Mouse (Mus musculus) adrenal gland, adult 2 months (tissue): Measurements from ENCODE around the gene Rnf157. TPM values are rescaled to one million over a fixed set of nuclear protein-coding genes. Genes with fewer than 3 reads are reported as not detected.

Experiments used
- DNase-seq: peaks from one replicate; pipeline ENCODE4 v3.0.0; 2021
- polyA plus RNA-seq: library from polyadenylated mRNA; depleted of rRNA; stranded (reverse); fragments of >200 nt; gene quantifications from 2 replicates; pipeline ENCODE4 v1.2.3, GENCODE M21; 2012
- total RNA-seq, 2 experiments: library from RNA; stranded (reverse); gene quantifications; 2 replicates each; pipeline ENCODE4 v1.2.3; 2021

Rnf157 gene
- total and polyA plus RNA-seq, 3 experiments, result 5.5 to 7.2 (median 6.8) TPM

GRCm38 (mm10) chr11:116336393-116336792 is 76.4 kb downstream of the Rnf157 start:
- DNase-seq, result no peak

DNA sequence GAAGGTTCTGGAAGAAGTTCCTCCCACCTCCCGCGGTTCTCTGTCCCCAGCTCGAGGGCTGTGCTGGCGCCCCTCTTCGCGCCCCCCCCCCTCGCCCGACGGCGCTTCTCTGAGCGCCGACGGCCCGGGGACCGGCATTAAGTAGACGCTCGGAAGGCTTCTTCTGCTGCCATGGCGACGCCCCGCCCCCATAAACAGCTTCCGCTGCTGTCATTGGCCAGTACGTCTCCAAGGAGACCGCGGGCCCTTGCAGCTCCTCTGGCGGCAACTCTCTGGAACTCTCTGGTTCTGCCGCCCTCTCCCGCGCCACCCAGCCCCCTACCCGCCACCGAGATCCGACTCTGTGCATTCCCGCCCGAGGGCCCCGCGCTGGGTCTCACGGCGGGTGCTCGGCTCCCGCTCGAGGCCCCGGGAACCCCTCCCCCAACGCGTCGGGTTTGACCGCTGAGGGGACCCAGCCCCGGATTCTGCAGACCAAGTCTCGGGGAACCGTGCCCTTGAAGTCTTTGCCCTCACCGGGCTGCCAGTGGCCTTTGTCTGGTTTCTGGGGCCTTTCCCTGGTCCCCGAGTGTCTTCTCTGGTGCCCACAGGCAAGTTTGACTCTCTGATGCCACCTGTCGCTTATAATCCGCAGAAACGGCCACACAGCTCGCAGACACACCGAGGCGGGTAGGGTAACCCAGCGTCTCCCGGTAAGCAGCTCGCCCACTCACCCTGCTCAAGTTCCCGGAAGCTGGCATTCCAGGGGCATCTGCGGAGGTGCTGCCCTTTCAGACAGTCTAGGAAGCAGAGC is 77.4 kb downstream of the Rnf157 start, which contains the start of gene Foxj1:
Gene Foxj1, minus strand, starts transcription at position 156 of the 793 bp plus-strand sequence.
- peak; percentile 97 for DNase-seq

DNA sequence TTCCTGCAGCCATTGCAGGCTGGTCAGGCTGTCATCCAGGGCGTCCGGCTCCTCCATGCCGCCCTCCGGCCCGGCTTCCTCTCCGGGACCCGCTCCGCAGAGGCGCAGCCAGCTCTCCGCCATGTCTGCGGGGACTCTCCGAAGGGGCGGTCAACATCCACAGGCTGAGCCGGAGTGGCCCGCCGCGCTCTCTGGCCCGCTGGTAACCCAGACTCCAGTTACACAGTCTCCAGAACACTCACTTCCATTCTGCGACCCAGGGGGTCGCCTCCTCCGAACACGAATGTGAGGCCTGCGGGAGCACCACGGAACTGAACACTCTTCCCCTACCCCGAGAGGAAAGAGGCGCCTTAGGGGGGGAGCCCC is 78.4 kb downstream of the Rnf157 start:
- no peak for DNase-seq

DNA sequence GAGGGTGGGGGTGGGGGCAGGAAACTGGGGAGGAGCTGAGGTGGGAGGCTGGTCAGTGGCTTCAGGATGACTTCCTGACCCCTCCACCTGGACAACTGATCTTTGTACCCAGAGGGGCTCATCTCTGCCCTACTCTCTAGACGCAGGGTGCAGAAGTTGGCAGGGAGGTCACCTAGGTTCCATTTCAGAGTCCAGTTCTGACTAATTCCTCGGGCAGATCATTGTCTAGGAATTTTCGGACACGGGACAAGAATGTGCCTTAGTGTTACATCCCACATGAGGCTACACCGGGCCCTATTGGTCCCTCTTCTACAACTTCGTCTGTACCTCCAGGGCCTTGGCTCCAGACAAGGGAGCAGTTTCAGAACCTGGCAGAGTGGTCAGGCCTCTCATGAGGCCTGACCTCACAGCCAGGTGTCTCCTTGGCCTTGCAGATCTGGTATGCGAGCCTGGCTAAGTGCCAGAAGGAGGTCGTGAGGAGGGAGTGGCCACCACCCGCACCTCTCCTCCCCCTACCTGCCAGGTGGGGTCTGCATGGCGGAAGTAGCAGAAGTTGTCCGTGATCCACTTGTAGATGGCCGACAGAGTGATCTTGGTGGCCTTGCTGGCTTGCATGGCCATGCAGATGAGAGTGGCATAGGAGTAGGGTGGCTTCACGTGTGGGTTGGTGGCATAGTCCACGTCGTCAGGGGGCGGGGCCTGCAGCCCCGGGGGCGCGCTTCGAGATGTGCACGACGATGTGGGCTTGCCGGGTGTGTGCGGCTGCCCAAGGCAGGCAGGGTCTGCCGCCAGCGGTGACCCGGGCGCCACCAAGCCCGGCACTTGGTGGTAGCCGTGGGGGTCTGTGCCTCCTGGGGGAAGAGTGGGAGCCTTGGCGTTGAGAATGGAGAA is 79.1 kb downstream of the Rnf157 start:
- DNase-seq, result no peak

GRCm38 (mm10) chr11:116332983-116333270 is 79.9 kb downstream of the Rnf157 start:
- no peak for DNase-seq

DNA sequence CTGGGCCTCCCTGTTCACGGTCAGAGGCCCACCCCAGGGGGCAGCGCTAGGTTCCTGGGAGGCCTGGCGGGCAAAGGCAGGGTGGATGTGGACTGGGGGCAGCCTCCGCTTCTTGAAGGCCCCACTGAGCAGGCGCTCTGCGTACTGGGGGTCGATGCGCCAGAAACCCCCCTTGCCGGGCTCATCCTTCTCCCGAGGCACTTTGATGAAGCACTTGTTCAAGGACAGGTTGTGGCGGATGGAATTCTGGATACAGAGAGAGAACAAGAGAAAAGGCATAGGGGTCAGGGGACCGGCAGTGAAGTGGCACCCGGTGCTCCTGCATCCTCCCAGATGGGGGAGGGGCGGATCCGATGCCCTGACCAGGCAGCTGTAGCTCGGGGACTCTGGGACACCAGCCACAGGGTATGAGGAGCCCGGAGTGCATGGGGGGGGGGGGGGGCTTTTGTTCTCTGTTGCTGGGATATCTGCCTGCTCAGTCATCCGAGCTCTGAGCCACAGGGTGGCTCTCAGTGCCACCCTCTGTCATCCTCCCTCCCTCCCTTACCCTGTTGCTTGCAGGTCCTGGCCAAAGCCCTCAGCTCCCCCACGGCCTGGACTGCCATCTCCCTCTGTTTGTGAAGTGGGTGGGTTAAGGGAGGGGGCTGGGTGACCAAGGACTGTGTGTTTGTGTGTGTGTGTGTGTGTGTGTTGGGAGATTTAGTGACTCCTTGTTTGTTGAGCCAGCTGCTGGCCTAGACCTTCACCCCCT is 80.4 kb downstream of the Rnf157 start:
- no peak for DNase-seq

DNA sequence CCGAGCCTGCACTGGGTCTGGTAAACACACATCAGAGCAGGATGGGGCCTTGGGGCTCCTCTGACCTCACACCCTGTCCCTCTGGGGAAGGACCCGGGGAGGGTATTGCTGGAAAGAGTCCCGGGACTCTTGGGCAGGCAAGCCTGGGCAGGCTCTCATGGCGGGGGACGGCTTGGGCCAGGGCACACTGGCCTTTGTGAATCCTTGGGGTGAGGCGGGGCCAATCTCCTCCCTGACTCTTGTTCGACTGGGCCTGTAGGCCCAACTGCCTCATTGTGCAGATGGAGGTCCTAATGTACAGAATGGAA is 82.7 kb downstream of the Rnf157 start:
- DNase-seq, result no peak

- DNase-seq, result no peak
Measured at GRCm38 (mm10) chr11:116329314-116330210, 83.3 kb downstream of the Rnf157 start.

DNA sequence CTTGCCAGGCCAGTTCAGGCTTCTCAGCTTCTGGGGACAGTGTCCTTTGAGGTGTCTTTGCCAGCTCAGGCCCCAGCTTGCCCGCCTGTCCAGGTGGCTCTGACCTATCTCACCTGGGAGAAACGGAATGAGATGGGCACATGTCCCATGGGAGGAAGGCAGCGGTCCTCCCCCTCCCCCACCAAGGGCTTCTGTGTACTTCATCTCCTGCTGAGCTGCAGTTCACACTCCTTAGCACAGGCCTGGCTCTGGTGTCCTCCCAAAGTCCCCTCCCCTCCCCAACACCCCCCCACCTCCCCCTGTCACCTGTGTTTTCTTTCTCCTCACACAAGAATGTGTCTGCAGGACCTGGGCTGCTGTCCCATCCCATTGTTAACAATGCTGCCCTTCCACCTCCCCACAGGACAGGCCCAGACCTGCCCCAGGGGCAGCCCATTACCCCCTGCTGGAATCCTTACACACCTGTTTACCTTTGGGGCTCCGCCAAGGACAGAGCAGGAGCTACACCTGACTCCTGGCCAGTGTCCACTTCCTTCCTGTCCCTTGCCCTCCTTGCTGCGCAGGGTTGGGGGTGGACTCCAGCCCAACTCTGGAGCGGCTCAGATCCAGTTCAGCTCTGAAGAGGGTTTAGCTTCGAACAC is 85.7 kb downstream of the Rnf157 start:
- DNase-seq, result no peak

DNA sequence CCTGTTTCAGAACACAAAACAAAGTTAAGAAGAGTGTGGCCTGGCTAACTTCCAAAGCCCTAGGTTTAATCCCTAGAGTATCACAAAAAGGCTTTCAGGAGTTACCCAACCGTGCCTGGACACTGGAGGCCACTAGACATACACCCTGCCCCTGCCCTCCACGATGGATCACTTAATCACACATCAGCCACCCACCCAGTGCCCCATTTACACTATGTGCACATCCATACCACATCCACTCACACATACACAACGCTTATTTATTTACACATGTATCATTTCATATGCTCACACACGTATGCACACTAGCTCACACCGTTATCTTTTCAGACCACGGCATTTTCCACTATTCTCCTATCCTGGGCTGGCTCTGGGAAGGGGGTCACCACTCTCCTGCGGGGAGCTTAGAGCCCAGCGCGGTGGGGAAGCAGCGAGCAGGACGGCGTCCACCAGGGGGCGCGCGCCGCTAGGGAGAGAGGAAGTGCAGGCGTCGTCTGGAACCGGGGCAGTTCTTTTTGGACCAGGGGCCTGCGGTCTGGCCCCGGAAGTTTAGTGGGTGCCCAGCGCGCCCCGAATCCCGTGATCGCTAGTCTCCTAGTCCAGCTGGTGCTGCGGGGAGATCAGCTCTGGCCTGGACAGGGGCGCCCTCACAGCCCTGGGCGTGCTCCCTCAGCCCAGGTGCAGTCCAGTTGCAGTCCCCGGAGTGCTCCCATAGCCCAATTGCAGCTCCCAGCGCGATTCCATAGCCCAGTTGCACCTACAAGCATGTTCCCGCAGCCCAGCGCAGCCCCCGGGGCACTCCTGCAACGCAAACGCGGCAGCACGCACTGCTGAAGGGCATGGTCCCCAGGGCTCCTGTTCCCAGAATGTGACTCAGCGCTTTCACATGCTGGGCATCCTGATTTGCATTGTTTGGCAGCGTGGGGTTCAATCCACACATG is 93.8 kb downstream of the Rnf157 start:
- DNase-seq, result peak; percentile 89

- DNase-seq, result no peak
Measured at GRCm38 (mm10) chr11:116312359-116312758, 100.5 kb downstream of the Rnf157 start.

- no peak for DNase-seq
Measured at GRCm38 (mm10) chr11:116311169-116311568, 101.7 kb downstream of the Rnf157 start.

DNA sequence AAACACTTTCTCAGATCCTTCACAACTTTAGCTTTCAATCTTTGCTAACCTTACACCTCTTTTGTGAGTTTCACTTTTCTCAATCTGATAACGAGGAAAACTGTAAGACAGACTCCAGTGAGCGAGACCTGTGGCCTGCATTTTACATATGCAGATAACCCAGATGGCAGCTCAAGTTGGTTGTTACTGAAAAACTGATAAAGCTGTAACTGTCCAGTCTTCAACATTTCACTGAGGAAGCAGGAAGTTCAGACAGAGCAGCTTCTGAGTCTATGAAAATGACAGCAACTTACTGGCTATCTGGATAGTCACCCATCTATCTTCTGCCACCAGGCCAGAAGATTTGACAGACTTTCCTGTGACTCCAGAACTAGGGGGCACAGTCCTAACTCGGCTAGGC is 103.2 kb downstream of the Rnf157 start:
- DNase-seq, result no peak

DNA sequence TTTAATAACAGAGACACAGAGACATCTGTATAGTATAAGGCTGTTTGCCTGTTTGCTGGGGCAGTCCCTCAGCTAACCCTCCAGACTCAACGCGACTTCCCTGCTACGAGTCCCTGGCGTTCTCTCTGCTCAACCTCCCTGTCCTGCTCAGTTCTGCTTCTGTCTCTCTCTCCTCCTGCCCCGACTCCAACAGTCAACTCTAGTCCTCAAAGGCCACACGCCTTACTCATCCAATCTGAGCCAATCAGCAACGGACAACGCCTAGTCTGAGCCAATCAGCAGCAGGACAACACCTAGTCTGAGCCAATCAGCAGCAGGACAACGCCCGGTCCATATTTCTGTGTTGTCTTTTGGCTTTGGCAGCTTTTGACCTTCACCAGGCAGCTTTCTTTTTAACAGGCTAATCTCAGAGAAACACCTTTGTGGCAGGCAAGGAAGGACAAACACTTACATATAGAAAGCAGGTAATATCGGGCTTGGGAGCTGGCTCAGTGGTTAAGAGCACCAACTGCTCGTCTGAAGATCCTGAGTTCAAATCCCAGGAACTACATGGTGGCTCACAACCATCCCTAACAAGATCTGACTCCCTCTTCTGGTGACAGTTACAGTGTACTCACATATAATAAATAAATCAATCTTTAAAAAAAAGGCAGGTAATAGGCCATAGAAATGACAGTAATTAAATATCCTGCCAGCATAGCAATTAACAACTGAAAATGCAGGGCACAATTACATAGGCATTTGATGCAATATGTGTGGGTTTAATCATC is 104.9 kb downstream of the Rnf157 start:
- DNase-seq, result no peak

GRCm38 (mm10) chr11:116307019-116307725 is 105.7 kb downstream of the Rnf157 start, which contains the start of gene Exoc7:
Exoc7 (minus strand) TSS chr11:116307233.
- DNase-seq, result no peak

DNA sequence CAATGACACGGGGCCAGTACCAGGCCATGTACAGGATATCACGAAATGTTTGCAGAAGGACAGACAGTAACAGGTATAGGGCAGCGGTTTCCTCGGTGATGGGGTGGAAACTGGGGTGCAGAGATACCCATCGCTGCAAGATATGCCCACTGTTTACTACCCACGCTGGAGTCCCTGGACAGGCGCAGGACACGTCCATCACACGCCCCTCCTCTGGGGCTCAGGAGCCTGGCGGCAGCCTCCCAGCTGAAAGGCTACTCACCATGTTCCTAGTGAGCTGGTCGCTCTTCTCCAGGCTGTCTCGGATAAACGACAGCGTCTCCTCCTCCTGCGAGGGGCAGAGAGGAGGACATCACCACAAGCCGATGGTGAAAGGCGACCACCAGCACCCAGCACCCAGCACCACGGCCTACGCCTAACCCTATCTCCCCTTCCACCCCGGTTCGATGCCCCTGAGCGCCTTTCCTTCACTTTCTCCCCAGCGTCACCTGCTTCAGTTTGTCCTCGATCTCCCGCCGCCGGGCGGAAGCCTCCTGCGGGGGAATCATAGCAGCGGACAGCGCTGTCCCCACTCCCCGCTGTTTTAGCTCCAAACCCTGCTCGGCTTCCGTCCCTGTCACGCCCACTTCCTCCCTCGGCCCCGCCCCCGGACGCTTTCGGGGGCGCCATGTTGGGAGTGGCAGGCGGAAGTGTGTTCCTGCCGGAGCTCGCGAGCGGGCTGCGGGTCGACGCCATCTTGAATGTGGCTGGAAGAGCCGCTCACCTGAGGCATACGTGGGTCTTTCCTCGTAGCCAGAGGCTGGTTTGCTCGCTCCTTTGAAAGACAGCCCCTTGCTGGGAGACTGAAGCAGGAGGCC is 106.5 kb downstream of the Rnf157 start:
- DNase-seq, result peak; percentile 97

GRCm38 (mm10) chr11:116305423-116305822 is 107.4 kb downstream of the Rnf157 start:
- no peak for DNase-seq
